Mouse (Mus musculus): ENCODE data around the gene 2410002F23Rik. TPM values are rescaled to one million over a fixed set of nuclear protein-coding genes. Genes with fewer than 3 reads are reported as not detected.
"Not testable (repeated sequence)": the region's sequence is repeated elsewhere in the genome, so short reads cannot be mapped to it uniquely, and the experiment has no call there.

Gene 2410002F23Rik
- polyA plus RNA-seq, 2 experiments from 2014 or later, result 74.0 to 88.7 TPM

- peak; percentile 83 for ATAC-seq
These were observed 16.5 kb downstream of the 2410002F23Rik start for GRCm38 (mm10) chr7:44262791-44263643.

- ATAC-seq, result no peak
These were observed 21.6 kb downstream of the 2410002F23Rik start for GRCm38 (mm10) chr7:44268117-44268516.

GRCm38 (mm10) chr7:44269397-44269796 lies 22.9 kb downstream of the 2410002F23Rik start:
- ATAC-seq, result no peak

GRCm38 (mm10) chr7:44271309-44271708 lies 24.8 kb downstream of the 2410002F23Rik start:
- ATAC-seq, result no peak

- no peak for ATAC-seq
These were observed 26.0 kb downstream of the 2410002F23Rik start for GRCm38 (mm10) chr7:44272546-44272945.

GRCm38 (mm10) chr7:44273446-44273845 lies 26.9 kb downstream of the 2410002F23Rik start:
- no peak for ATAC-seq

- no peak for ATAC-seq
These were observed 27.6 kb downstream of the 2410002F23Rik start for GRCm38 (mm10) chr7:44274096-44274495.

GRCm38 (mm10) chr7:44275546-44275945 lies 29.0 kb downstream of the 2410002F23Rik start:
- no peak for ATAC-seq

- no peak for ATAC-seq
These were observed 30.1 kb downstream of the 2410002F23Rik start for GRCm38 (mm10) chr7:44276461-44277249.

GRCm38 (mm10) chr7:44277250-44277622 lies 30.7 kb downstream of the 2410002F23Rik start:
- no peak for ATAC-seq

- no peak for ATAC-seq
These were observed 34.4 kb downstream of the 2410002F23Rik start for GRCm38 (mm10) chr7:44280959-44281358.

- ATAC-seq, result no peak
These were observed 35.1 kb downstream of the 2410002F23Rik start for GRCm38 (mm10) chr7:44281586-44281985.

- ATAC-seq, result no peak
These were observed 41.2 kb downstream of the 2410002F23Rik start for GRCm38 (mm10) chr7:44287760-44288159.

- ATAC-seq, result no peak
These were observed 44.5 kb downstream of the 2410002F23Rik start for GRCm38 (mm10) chr7:44290986-44291385.

- ATAC-seq, result no peak
These were observed 44.9 kb downstream of the 2410002F23Rik start for GRCm38 (mm10) chr7:44291418-44291817.

- not testable (repeated sequence) for ATAC-seq
These were observed 51.0 kb downstream of the 2410002F23Rik start for GRCm38 (mm10) chr7:44297501-44297900.

Other genes with a start within 250 kb of the 2410002F23Rik start
- gene Klk1b26, start 234.6 kb upstream of the 2410002F23Rik start, polyA plus RNA-seq (2017; shearing (Covaris generic)), result not detected
- gene Klk1b27, start 194.4 kb upstream of the 2410002F23Rik start, polyA plus RNA-seq (2017; shearing (Covaris generic)), result 1 to 10 TPM; 1.2 to 3.9 TPM
- gene Klk1b21, start 144.4 kb upstream of the 2410002F23Rik start, polyA plus RNA-seq (2017; shearing (Covaris generic)), result not detected
- not detected for gene Klk1b22, start 134.0 kb upstream of the 2410002F23Rik start, polyA plus RNA-seq (2017; shearing (Covaris generic))
- gene Klk1b16, start 110.0 kb upstream of the 2410002F23Rik start, polyA plus RNA-seq (2017; shearing (Covaris generic)), result not detected
- gene Klk1b24, start 58.5 kb upstream of the 2410002F23Rik start, polyA plus RNA-seq (2017; shearing (Covaris generic)), result not detected
- gene Klk1b3, start 48.5 kb upstream of the 2410002F23Rik start, polyA plus RNA-seq (2017; shearing (Covaris generic)), result not detected
- gene Klk1b4, start 39.3 kb upstream of the 2410002F23Rik start, polyA plus RNA-seq (2017; shearing (Covaris generic)), result not detected
- not detected for gene Klk1b5, start 30.8 kb upstream of the 2410002F23Rik start, polyA plus RNA-seq (2017; shearing (Covaris generic))
- gene Klk1, start 21.4 kb upstream of the 2410002F23Rik start, polyA plus RNA-seq (2017; shearing (Covaris generic)), result not detected
- gene Gm36864, start 10.5 kb upstream of the 2410002F23Rik start, polyA plus RNA-seq (2017; shearing (Covaris generic)), result not detected
- gene 1700028J19Rik, start within 50 bp of the 2410002F23Rik start, polyA plus RNA-seq (2017; shearing (Covaris generic)), result 1 to 10 TPM; 1.0 to 1.7 TPM
- gene Acp4, start 10.7 kb downstream of the 2410002F23Rik start, polyA plus RNA-seq (2017; shearing (Covaris generic)), result not detected
- not detected for gene Gm15517, start 14.7 kb downstream of the 2410002F23Rik start, polyA plus RNA-seq (2017; shearing (Covaris generic))
- under 1 TPM; 0.51 to 0.73 TPM for gene Clec11a, start 60.2 kb downstream of the 2410002F23Rik start, polyA plus RNA-seq (2017; shearing (Covaris generic))
- not detected for gene Shank1, start 63.5 kb downstream of the 2410002F23Rik start, polyA plus RNA-seq (2017; shearing (Covaris generic))
- not detected for gene Syt3, start 137.4 kb downstream of the 2410002F23Rik start, polyA plus RNA-seq (2017; shearing (Covaris generic))
- gene 1700008O03Rik, start 139.1 kb downstream of the 2410002F23Rik start, polyA plus RNA-seq (2017; shearing (Covaris generic)), result under 1 TPM; 0.59 to 0.66 TPM
- not detected for gene Lrrc4b, start 182.3 kb downstream of the 2410002F23Rik start, polyA plus RNA-seq (2017; shearing (Covaris generic))
- not detected for gene Aspdh, start 218.7 kb downstream of the 2410002F23Rik start, polyA plus RNA-seq (2017; shearing (Covaris generic))
- 10 to 100 TPM; 39.9 to 67.9 TPM for gene Josd2, start 221.3 kb downstream of the 2410002F23Rik start, polyA plus RNA-seq (2017; shearing (Covaris generic))
- 10 to 100 TPM; 23.7 to 25.6 TPM for gene Emc10, start 249.8 kb downstream of the 2410002F23Rik start, polyA plus RNA-seq (2017; shearing (Covaris generic))
- gene Fam71e1, start 249.9 kb downstream of the 2410002F23Rik start, polyA plus RNA-seq (2017; shearing (Covaris generic)), result 1 to 10 TPM; 3.3 to 4.0 TPM

All from activated CD4-positive, CD25-positive, alpha-beta regulatory T cell, adult 4 months (primary cell).